Mouse (Mus musculus) heart, postnatal 0 days (tissue): ENCODE data around the gene Rec114. TPM values are rescaled to one million over a fixed set of nuclear protein-coding genes. Genes with fewer than 3 reads are reported as not detected.
A peak's percentile ranks its signal among the peaks of the same experiment; 100 is the strongest.

ENCODE experiments used
- ATAC-seq: fragments of 200-750 bp; cut with Nextera tagmentation; 2 replicates; pipeline ENCODE4 v1.8.0; 2017; ENCODE audit warnings: low read depth, moderate number of reproducible peaks, moderate library complexity; ENCODE audit not compliant: insufficient read depth
- DNase-seq: peaks from one replicate; pipeline ENCODE4 v3.0.0-alpha.2; 2016; ENCODE audit warnings: low spot score
- H3K27ac ChIP-seq: fragments of 300-500 bp; sonication (generic); 2 replicates; pipeline ENCODE4 v1.5.1; 2014; ENCODE audit warnings: low read depth, mild to moderate bottlenecking
- H3K27me3 ChIP-seq: fragments of 300-500 bp; sonication (generic); 2 replicates; pipeline ENCODE4 v1.6.1; 2014; ENCODE audit warnings: low read length, mixed read lengths; ENCODE audit not compliant: control insufficient read depth, insufficient read depth
- H3K36me3 ChIP-seq: fragments of 300-500 bp; sonication (generic); replicated peaks from 2 replicates; pipeline ENCODE4 v1.6.1; 2014; ENCODE audit warnings: low read length, mixed read lengths; ENCODE audit not compliant: control insufficient read depth, insufficient read depth
- H3K4me1 ChIP-seq: fragments of 300-500 bp; sonication (generic); 2 replicates; pipeline ENCODE4 v1.6.1; 2014; ENCODE audit warnings: antibody characterized with exemption; ENCODE audit not compliant: control insufficient read depth, insufficient read depth
- H3K4me2 ChIP-seq: fragments of 300-500 bp; sonication (generic); 2 replicates; pipeline ENCODE4 v1.6.1; 2014; ENCODE audit warnings: low read depth, mild to moderate bottlenecking, low read length, moderate library complexity
- H3K4me3 ChIP-seq: fragments of 300-500 bp; sonication (generic); 2 replicates; pipeline ENCODE4 v1.5.1; 2014; ENCODE audit warnings: low read depth, low read length
- H3K9ac ChIP-seq: fragments of 300-500 bp; sonication (generic); replicated peaks from 2 replicates; pipeline ENCODE4 v1.6.1; 2014; ENCODE audit warnings: low read depth, low read length, mixed read lengths
- H3K9me3 ChIP-seq: fragments of 300-500 bp; sonication (generic); replicated peaks from 2 replicates; pipeline ENCODE4 v1.6.1; 2016; ENCODE audit warnings: low read length; ENCODE audit not compliant: control insufficient read depth
- CTCF ChIP-seq: IDR thresholded peaks from 2 replicates; pipeline ENCODE4 v1.5.1; 2016; ENCODE audit warnings: antibody characterized with exemption, control low read depth, low read depth
- EP300 ChIP-seq: IDR thresholded peaks from 2 replicates; pipeline ENCODE4 v1.6.1; 2016; ENCODE audit warnings: antibody characterized with exemption, low read depth
- WGBS: fragments of 180-500 bp; shearing (Covaris S2); extraction: QIAGEN DNeasy Blood & Tissue Kit; methylation state at CpG from one replicate; pipeline ENCODE4 v1.1.7; 2014; 5-methylcytosine and 5-hydroxymethylcytosine counted together
- polyA plus RNA-seq: library from polyadenylated mRNA; unstranded; fragments of >200 nt; fragmentation: Nextera tagmentation; extraction: Ambion mirVana; gene quantifications from 2 replicates; pipeline ENCODE4 v1.2.1, GENCODE M21; 2015
- total RNA-seq: library from RNA; depleted of rRNA; stranded (reverse); fragments of >200 nt; gene quantifications from 2 replicates; pipeline ENCODE4 v1.2.3, GENCODE M21; 2014; ENCODE audit warnings: low replicate concordance; rRNA removed

The Rec114 gene
- total RNA-seq (not detected in 2 replicates), polyA plus RNA-seq (2.6 and 3.6 TPM in 2 replicates)

- Histone ChIP-seq H3K4me1 (no peaks in the 10 kb centered on the region), H3K4me3 (no peak within 1 kb of the TSS), H3K9me3 (no peaks in the 10 kb centered on the region), H3K36me3 (no peaks in the 10 kb centered on the region), H3K27ac (no peak within 1 kb of the TSS), H3K4me2 (no peak within 1 kb of the TSS), H3K27me3 (no peaks in the 10 kb centered on the region), H3K9ac (no peak within 1 kb of the TSS)
- no peak for ATAC-seq
- WGBS: 93% methylated on average over 3 of the region's 3 CpGs
- DNase-seq: no peak
- TF ChIP-seq CTCF (no peak), EP300 (no peak)
These were observed at the start of gene Rec114 for GRCm38 (mm10) chr9:58743702-58744248. Gene Rec114 (minus strand): TSS chr9:58743964.

GRCm38 (mm10) chr9:58789476-58789875 is 45.7 kb upstream of the Rec114 start:
- TF ChIP-seq CTCF (no peak), EP300 (no peak)
- DNase-seq (no peak), ATAC-seq (no peak)
- Histone ChIP-seq H3K36me3 (no peaks in the 10 kb centered on the region), H3K9ac (no peak overlapping the region), H3K27me3 (no peaks in the 10 kb centered on the region), H3K4me2 (no peak overlapping the region), H3K27ac (no peak overlapping the region), H3K9me3 (no peaks in the 10 kb centered on the region), H3K4me3 (no peak overlapping the region), H3K4me1 (no peaks in the 10 kb centered on the region)
- 90% methylated on average over 3 of the region's 3 CpGs for WGBS

GRCm38 (mm10) chr9:58775363-58775762 is 31.6 kb upstream of the Rec114 start:
- Histone ChIP-seq H3K9me3 (no peaks in the 10 kb centered on the region), H3K27ac (no peak overlapping the region), H3K4me1 (no peaks in the 10 kb centered on the region), H3K27me3 (no peaks in the 10 kb centered on the region), H3K36me3 (no peaks in the 10 kb centered on the region), H3K4me3 (no peak overlapping the region), H3K4me2 (no peak overlapping the region), H3K9ac (no peak overlapping the region)
- 21% methylated on average over 2 of the region's 2 CpGs for WGBS
- DNase-seq (no peak), ATAC-seq (no peak)
- TF ChIP-seq CTCF (peak; percentile 32), EP300 (no peak)

- Histone ChIP-seq H3K27ac (no peak overlapping the region), H3K36me3 (no peaks in the 10 kb centered on the region), H3K4me2 (no peak overlapping the region), H3K9ac (no peak overlapping the region), H3K4me1 (no peaks in the 10 kb centered on the region), H3K27me3 (no peaks in the 10 kb centered on the region), H3K4me3 (no peak overlapping the region), H3K9me3 (no peaks in the 10 kb centered on the region)
- WGBS: 38% methylated on average over 3 of the region's 3 CpGs
- DNase-seq: no peak
- TF ChIP-seq EP300 (no peak), CTCF (no peak)
- no peak for ATAC-seq
These were observed 31.0 kb upstream of the Rec114 start for GRCm38 (mm10) chr9:58774761-58775160.

- ATAC-seq: no peak
- Histone ChIP-seq H3K27ac (no peak overlapping the region), H3K9ac (no peak overlapping the region), H3K9me3 (no peaks in the 10 kb centered on the region), H3K4me1 (no peaks in the 10 kb centered on the region), H3K27me3 (no peaks in the 10 kb centered on the region), H3K4me3 (no peak overlapping the region), H3K36me3 (no peaks in the 10 kb centered on the region), H3K4me2 (peak overlapping the region; percentile 27; the same call in 1 of the 2 replicates)
- no peak for TF ChIP-seq EP300
- no peak for TF ChIP-seq CTCF
- 47% methylated on average over 12 of the region's 12 CpGs for WGBS
- DNase-seq: no peak
These were observed 26.2 kb upstream of the Rec114 start for GRCm38 (mm10) chr9:58769943-58770342.
